In genomic region chr7:118989275-118989856, GRCm38 (mm10) we compare ENCODE assay signal across 19 mouse cellular contexts. TPM values are rescaled to one million over a fixed set of nuclear protein-coding genes. Genes with fewer than 3 reads are reported as not detected.
DNase-seq lines count a peak whose midpoint lies in the region; ATAC-seq and TF ChIP-seq lines count a peak whose summit lies in the region.
"Had no signal": no experiment of that assay in that cellular context is flagged by ENCODE, and none has a peak within 500 bp of the region (broad histone marks: within the 10 kb centered on the region; RNA-seq: fewer than 3 reads in every experiment).

No protein-coding gene starts in this region.

- no peak for TF ChIP-seq POLR2A in olfactory bulb, adult 2 months (IDR thresholded peaks at IDR 0.05; ENCODE audit: insufficient read depth, low read depth, low read length)

- 83% methylated on average over 5 of the region's 5 CpGs for WGBS in midbrain, embryonic 10.5 days
- 80% methylated on average over 5 of the region's 5 CpGs for WGBS in midbrain, embryonic 11.5 days
- 41% methylated on average over 5 of the region's 5 CpGs for WGBS in olfactory bulb, adult 2 months

- H3K4me2 ChIP-seq in midbrain, embryonic 11.5 days, result no peak overlapping the region
- H3K4me2 ChIP-seq: embryonic facial prominence, embryonic 12.5 days; heart, embryonic 13.5 days; kidney, embryonic 15.5 days; liver, embryonic 13.5 days; midbrain, embryonic 15.5 days had no signal

- no peak for ATAC-seq in midbrain, embryonic 11.5 days (ENCODE audit: low FRiP score)
- ATAC-seq: lung, postnatal 0 days; midbrain, embryonic 15.5 days had no signal

- intact Hi-C loops in gastrocnemius, adult 2 months (cut with DNase I), result no loop called here

- peaks cover 82% of the 10 kb centered on the region for H3K4me1 ChIP-seq in midbrain, embryonic 10.5 days
- peaks cover 29% of the 10 kb centered on the region for H3K4me1 ChIP-seq in midbrain, embryonic 11.5 days (ENCODE audit: control insufficient read depth, insufficient read depth, low read length)
- peaks cover 48% of the 10 kb centered on the region for H3K4me1 ChIP-seq in olfactory bulb, adult 2 months (ENCODE audit: control insufficient read depth, insufficient read depth, low read length)

- no peaks in the 10 kb centered on the region for H3K9me3 ChIP-seq in midbrain, embryonic 10.5 days (replicated peaks)
- H3K9me3 ChIP-seq in midbrain, embryonic 11.5 days (ENCODE audit: control insufficient read depth, low read length), result no peaks in the 10 kb centered on the region
- H3K9me3 ChIP-seq: embryonic facial prominence, embryonic 12.5 days; G1E; heart, embryonic 13.5 days; kidney, embryonic 15.5 days; limb, embryonic 10.5 days; liver, embryonic 13.5 days; midbrain, embryonic 15.5 days had no signal

- DNase-seq in gastrocnemius, adult 2 months, result peak; percentile 8
- no peak for DNase-seq in gastrocnemius, postnatal 10 days
- DNase-seq in midbrain, embryonic 10.5 days (ENCODE audit: low spot score), result no peak
- DNase-seq in midbrain, embryonic 11.5 days (ENCODE audit: low spot score, missing footprints), result no peak
- DNase-seq in adrenal gland, postnatal 36 days, result peak; percentile 65 to 68
- no peak for DNase-seq in kidney, postnatal 4 days
- no peak for DNase-seq in thymus, postnatal 25 days
- DNase-seq: cerebellum, adult 11-12 months; heart, postnatal 36 days; liver, embryonic 13.5 days; right cerebral cortex, postnatal 14 days had no signal

- no peak overlapping the region for H3K27ac ChIP-seq in gastrocnemius, adult 2 months
- 0 out of 2 replicates have a peak overlapping the region, but pooled peaks have one; percentile 92 for H3K27ac ChIP-seq in midbrain, embryonic 10.5 days (replicated peaks)
- H3K27ac ChIP-seq in midbrain, embryonic 11.5 days (ENCODE audit: low read depth, low read length), result no peak overlapping the region
- H3K27ac ChIP-seq in olfactory bulb, adult 2 months (ENCODE audit: insufficient read depth, low read depth, low read length), result peak overlapping the region; percentile 91
- H3K27ac ChIP-seq: embryonic facial prominence, embryonic 12.5 days; heart, embryonic 13.5 days; kidney, embryonic 15.5 days; limb, embryonic 10.5 days; liver, embryonic 13.5 days; midbrain, embryonic 15.5 days had no signal

- H3K36me3 ChIP-seq in midbrain, embryonic 10.5 days, result peaks cover 27% of the 10 kb centered on the region
- peaks cover under 1% of the 10 kb centered on the region; the same call in 1 of the 2 replicates for H3K36me3 ChIP-seq in midbrain, embryonic 11.5 days (ENCODE audit: control insufficient read depth, insufficient read depth, low read length)
- H3K36me3 ChIP-seq: G1E; kidney, embryonic 15.5 days; liver, embryonic 13.5 days; midbrain, embryonic 15.5 days had no signal

- no peaks in the 10 kb centered on the region for H3K27me3 ChIP-seq in midbrain, embryonic 10.5 days (ENCODE audit: low read depth, poor library complexity, severe bottlenecking)
- no peaks in the 10 kb centered on the region for H3K27me3 ChIP-seq in midbrain, embryonic 11.5 days (ENCODE audit: control insufficient read depth, insufficient read depth, low read length)
- H3K27me3 ChIP-seq: embryonic facial prominence, embryonic 12.5 days; kidney, embryonic 15.5 days; midbrain, embryonic 15.5 days had no signal

- TF ChIP-seq CTCF in gastrocnemius, adult 2 months (IDR thresholded peaks at IDR 0.05), result no peak
- TF ChIP-seq CTCF in olfactory bulb, adult 2 months (IDR thresholded peaks at IDR 0.05; ENCODE audit: insufficient read depth, low read depth, low read length), result no peak

- no peak overlapping the region for H3K4me3 ChIP-seq in gastrocnemius, adult 2 months
- no peak overlapping the region for H3K4me3 ChIP-seq in midbrain, embryonic 10.5 days
- no peak overlapping the region for H3K4me3 ChIP-seq in midbrain, embryonic 11.5 days (ENCODE audit: low read depth, low read length)
- H3K4me3 ChIP-seq in olfactory bulb, adult 2 months (ENCODE audit: insufficient read depth, low read depth, low read length), result peak overlapping the region; percentile 6; the same call in 1 of the 2 replicates
- H3K4me3 ChIP-seq: embryonic facial prominence, embryonic 12.5 days; heart, embryonic 13.5 days; kidney, embryonic 15.5 days; limb, embryonic 10.5 days; liver, embryonic 13.5 days; midbrain, embryonic 15.5 days had no signal

- H3K9ac ChIP-seq in midbrain, embryonic 11.5 days (ENCODE audit: low read length), result no peak overlapping the region
- H3K9ac ChIP-seq: embryonic facial prominence, embryonic 12.5 days; heart, embryonic 13.5 days; kidney, embryonic 15.5 days; liver, embryonic 13.5 days; midbrain, embryonic 15.5 days had no signal

RNA-seq across cellular contexts. Expression of gene Gprc5b, which starts 5.6 kb away (rescaled TPM):
- total RNA-seq in gastrocnemius, adult 2 months (2021), result 10 to 100 TPM; 10.5 to 14.0 TPM
- 10 to 100 TPM; 34.9 to 36.6 TPM for total RNA-seq in gastrocnemius, postnatal 10 days (2021)
- 10.1 and 13.6 TPM in 2 replicates for polyA plus RNA-seq in midbrain, embryonic 10.5 days (2016; fragmentation: Nextera tagmentation; extraction: Ambion mirVana)
- 20.0 and 20.1 TPM in 2 replicates for polyA plus RNA-seq in midbrain, embryonic 11.5 days (2014; fragmentation: Nextera tagmentation; extraction: Ambion mirVana)
- 100 to 1,000 TPM; 111 to 184 TPM for total RNA-seq in adrenal gland, postnatal 36 days (2021)
- not detected in 2 replicates for polyA plus RNA-seq in olfactory bulb, adult 2 months (2012; ENCODE audit: insufficient read depth, insufficient read length, low replicate concordance, missing spikeins)
- polyA plus RNA-seq: G1E had no signal

Comparison
In these comparisons a context has a peak if more than half of its experiments do, and no peak if none do; other contexts are left out.
1. DNase-seq: peak in gastrocnemius, adult 2 months (single experiment) and adrenal gland, postnatal 36 days (2 of 2); none in gastrocnemius, postnatal 10 days (single experiment), midbrain, embryonic 10.5 days (single experiment), midbrain, embryonic 11.5 days (single experiment), kidney, postnatal 4 days (0 of 2) and thymus, postnatal 25 days (single experiment).
2. H3K27ac ChIP-seq: peak in midbrain, embryonic 10.5 days (single experiment) and olfactory bulb, adult 2 months (single experiment); none in gastrocnemius, adult 2 months (single experiment) and midbrain, embryonic 11.5 days (single experiment).